Mouse (Mus musculus): ENCODE results near the gene Aldh16a1.
"Not testable (repeated sequence)": the region's sequence is repeated elsewhere in the genome, so short reads cannot be mapped to it uniquely, and the experiment has no call there.

DNA sequence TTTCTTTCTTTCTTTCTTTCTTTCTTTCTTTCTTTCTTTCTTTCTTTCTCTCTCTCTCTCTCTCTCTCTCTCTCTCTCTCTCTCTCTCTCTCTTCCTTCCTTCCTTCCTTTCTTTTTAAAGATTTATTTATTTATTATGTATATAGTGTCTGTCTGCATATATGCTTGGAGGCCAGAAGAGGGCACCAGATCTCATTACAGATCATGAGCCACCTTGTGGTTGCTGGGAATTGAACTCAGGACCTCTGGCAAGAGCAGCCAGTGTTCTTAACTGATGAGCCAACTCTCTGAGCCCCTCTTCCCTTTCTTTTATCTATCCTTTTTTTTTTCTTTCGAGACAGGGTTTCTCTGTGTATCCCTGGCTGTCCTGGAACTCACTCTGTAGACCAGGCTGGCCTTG, 19.4 kb upstream of the Aldh16a1 start:
- not testable (repeated sequence) for TF ChIP-seq MAX (IDR thresholded peaks at IDR 0.05); MYOD1 (IDR thresholded peaks at IDR 0.05; ENCODE audit: control insufficient read depth, insufficient read length, low read depth); USF1 (IDR thresholded peaks at IDR 0.05; ENCODE audit: low read depth); CTCF (IDR thresholded peaks at IDR 0.05; ENCODE audit: control insufficient read depth, insufficient read depth, insufficient read length); MYOG (IDR thresholded peaks at IDR 0.05; ENCODE audit: control insufficient read depth, extremely low read depth, insufficient read length); CEBPB (IDR thresholded peaks at IDR 0.05; ENCODE audit: low read depth); FOSL1 (IDR thresholded peaks at IDR 0.05; ENCODE audit: insufficient read depth, low read length, poor library complexity, severe bottlenecking)

Data from C2C12 (cell line).